Mouse (Mus musculus) layer of hippocampus, adult 18-20 months (tissue): Measurements from ENCODE around the gene Gm2007. TPM values are rescaled to one million over a fixed set of nuclear protein-coding genes. Genes with fewer than 3 reads are reported as not detected.
"Not testable (repeated sequence)": the region's sequence is repeated elsewhere in the genome, so short reads cannot be mapped to it uniquely, and the experiment has no call there.

Experiments used
- DNase-seq, 2 experiments: peaks; one replicate each; pipeline ENCODE4 v3.0.0; 2022; ENCODE audit warnings: low spot score in 2 of 2
- long read RNA-seq: library from polyadenylated mRNA; stranded (forward); transcript quantifications from one replicate; pipeline ENCODE4 v2.0.0, GENCODE M21; 2021
- total RNA-seq, 2 experiments: library from RNA; stranded (reverse); gene quantifications; 2 replicates each; pipeline ENCODE4 v1.2.3; 2021

The Gm2007 gene
- not detected for total RNA-seq
- long read RNA-seq, partial matches to known transcripts = 1 of 16 reads
- long read RNA-seq, other reads (novel, unspliced or antisense) = 15 of 16 reads

DNA sequence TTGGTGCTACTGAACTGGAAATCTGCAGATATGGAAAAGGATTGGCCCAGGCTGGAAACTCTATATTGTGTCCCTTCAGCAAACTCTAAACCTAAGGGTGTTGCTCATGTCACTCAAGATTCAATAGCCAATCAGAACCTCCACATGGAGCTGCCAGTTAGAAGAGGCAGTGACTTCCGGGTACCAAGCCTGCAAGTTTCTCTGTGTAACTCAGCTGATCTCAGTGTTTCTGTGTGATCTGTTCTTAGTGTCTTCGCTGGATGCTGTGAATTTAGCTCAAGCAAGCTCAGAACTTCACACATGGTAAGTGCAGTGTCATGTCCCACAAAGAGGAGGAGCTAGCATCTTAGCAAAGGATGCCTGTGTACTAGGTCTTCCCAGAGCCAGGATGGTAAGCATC lies at the start of gene Gm2007:
Gene Gm2007, plus strand, starts transcription at position 301 of the 400 bp plus-strand sequence.
- DNase-seq = not testable (repeated sequence)

DNA sequence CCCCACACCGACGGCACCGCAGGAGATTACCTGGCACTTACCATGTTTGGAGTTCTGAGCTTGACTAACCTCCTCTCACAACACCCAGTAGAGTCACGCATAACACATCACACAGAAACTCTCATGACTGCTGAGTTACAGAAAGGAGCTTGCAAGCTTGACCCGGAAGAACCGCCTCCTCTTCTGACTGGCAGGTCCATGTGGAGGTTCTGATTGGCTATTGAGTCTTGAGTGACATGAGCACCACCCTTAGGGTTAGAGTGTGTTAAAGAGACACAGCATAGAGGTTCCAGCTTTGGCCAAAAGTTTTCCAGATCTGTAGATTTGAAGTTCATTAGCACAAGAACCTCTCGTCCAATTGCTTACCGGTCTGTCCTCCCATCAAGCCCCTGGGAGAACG lies 37.8 kb upstream of the Gm2007 start, which contains the start of gene Zfp969:
Gene Zfp969, minus strand, starts transcription at position 101 of the 400 bp plus-strand sequence.
- not testable (repeated sequence) for DNase-seq

DNA sequence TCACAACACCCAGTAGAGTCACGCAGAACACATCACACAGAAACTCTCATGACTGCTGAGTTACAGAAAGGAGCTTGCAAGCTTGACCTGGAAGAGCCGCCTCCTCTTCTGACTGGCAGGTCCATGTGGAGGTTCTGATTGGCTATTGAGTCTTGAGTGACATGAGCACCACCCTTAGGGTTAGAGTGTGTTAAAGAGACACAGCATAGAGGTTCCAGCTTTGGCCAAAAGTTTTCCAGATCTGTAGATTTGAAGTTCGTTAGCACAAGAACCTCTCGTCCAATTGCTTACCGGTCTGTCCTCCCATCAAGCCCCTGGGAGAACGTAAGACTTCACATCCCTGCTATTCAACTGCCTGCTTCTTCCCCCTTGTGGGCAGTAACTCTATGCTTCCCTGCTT lies 59.7 kb downstream of the Gm2007 start, which contains the start of gene Gm14288:
Gene Gm14288, minus strand, starts transcription at position 101 of the 400 bp plus-strand sequence.
- not testable (repeated sequence) for DNase-seq

Other genes with a start within 250 kb of the Gm2007 start
- gene Gm11007, start 97.6 kb upstream of the Gm2007 start, total RNA-seq = not detected
- gene Zfp969, start 37.9 kb upstream of the Gm2007 start, total RNA-seq = not detected
- gene Gm14288, start 59.6 kb downstream of the Gm2007 start, total RNA-seq = 10 to 100 TPM in 1 of 2 experiments, 1 to 10 TPM in 1; 3.8 to 15.1 TPM
- gene Gm6710, start 127.7 kb downstream of the Gm2007 start, total RNA-seq = 10 to 100 TPM; 44.0 to 51.8 TPM
- gene Zfp966, start 189.6 kb downstream of the Gm2007 start, total RNA-seq = 1 to 10 TPM; 7.3 to 8.3 TPM
- 10 to 100 TPM; 47.9 to 56.1 TPM for gene Gm2026, start 223.8 kb downstream of the Gm2007 start, total RNA-seq